Mouse (Mus musculus): ENCODE data around the gene Fmnl2. TPM values are rescaled to one million over a fixed set of nuclear protein-coding genes. Genes with fewer than 3 reads are reported as not detected.

The Fmnl2 gene
- polyA plus RNA-seq, 1 experiment: 1.3 TPM

DNA sequence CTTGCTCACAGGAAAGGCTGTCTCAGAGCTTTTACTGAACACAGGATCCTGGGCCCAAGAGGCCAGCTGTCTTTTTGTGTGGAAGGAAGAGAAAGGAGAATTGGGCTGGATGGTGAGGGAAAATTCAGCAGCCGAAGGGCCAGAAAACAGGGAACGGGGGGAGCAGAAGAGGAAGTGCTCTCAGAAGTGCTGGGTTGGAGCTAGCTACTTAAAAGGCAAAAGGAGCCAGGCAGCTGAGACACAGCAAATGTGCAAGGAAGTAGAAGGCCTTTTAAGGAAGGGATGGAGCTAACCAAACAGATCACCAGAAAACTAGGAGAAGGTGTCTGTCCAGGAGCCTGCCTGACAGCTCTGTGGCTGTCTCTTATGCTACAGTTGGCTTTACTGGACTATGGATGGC lies 103.0 kb downstream of the Fmnl2 start:
- Histone ChIP-seq H3K36me3 (ENCODE audit: control insufficient read depth, insufficient read depth, low read length) (no peaks in the 10 kb centered on the region), H3K4me1 (ENCODE audit: control insufficient read depth, insufficient read depth, low read length) (peaks cover 8% of the 10 kb centered on the region), H3K27me3 (ENCODE audit: control insufficient read depth, insufficient read depth, low read length) (no peaks in the 10 kb centered on the region), H3K27ac (ENCODE audit: control insufficient read depth, insufficient read depth, low read depth, low read length) (no peak overlapping the region), H3K4me3 (ENCODE audit: control insufficient read depth, low read depth, low read length) (no peak overlapping the region)
- TF ChIP-seq CTCF (IDR thresholded peaks at IDR 0.05; ENCODE audit: control insufficient read depth, insufficient read depth, insufficient replicate concordance, low read depth, low read length) (no peak), POLR2A (IDR thresholded peaks at IDR 0.05; ENCODE audit: control insufficient read depth, low read depth, low read length) (no peak)

GRCm38 (mm10) chr2:52963439-52963838 lies 105.8 kb downstream of the Fmnl2 start:
- Histone ChIP-seq H3K4me1 (ENCODE audit: control insufficient read depth, insufficient read depth, low read length) (peaks cover 5% of the 10 kb centered on the region; the same call in 1 of the 2 replicates), H3K27ac (ENCODE audit: control insufficient read depth, insufficient read depth, low read depth, low read length) (no peak overlapping the region), H3K27me3 (ENCODE audit: control insufficient read depth, insufficient read depth, low read length) (no peaks in the 10 kb centered on the region), H3K4me3 (ENCODE audit: control insufficient read depth, low read depth, low read length) (no peak overlapping the region), H3K36me3 (ENCODE audit: control insufficient read depth, insufficient read depth, low read length) (no peaks in the 10 kb centered on the region)
- no peak for TF ChIP-seq CTCF (IDR thresholded peaks at IDR 0.05; ENCODE audit: control insufficient read depth, insufficient read depth, insufficient replicate concordance, low read depth, low read length)
- no peak for TF ChIP-seq POLR2A (IDR thresholded peaks at IDR 0.05; ENCODE audit: control insufficient read depth, low read depth, low read length)

DNA sequence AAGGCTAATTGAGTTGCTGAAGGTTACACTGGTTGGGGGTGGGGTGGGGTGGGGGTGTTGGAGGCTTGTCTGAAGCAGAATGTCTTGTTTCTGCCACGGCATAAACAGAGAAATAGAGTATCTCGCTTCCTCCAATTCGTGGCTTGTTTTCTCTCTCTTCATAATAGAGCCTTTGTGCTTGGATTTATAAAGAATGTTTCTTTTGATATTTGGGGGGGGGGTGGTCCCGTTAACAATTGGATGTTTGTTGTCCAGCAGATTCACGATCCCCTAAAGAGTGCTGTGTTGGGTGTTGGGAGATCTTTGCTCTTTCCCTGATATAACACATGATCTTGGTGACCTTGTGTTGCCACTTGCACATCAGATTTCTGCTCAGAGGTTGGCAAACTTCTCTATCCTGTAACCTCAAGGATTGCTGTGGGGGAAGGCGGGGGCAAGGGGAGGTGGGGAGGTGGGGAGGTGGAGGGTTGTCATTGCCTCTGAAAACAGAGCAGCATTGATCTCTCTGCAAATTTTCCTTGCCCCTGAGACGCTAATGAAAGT lies 106.8 kb downstream of the Fmnl2 start:
- Histone ChIP-seq H3K4me3 (ENCODE audit: control insufficient read depth, low read depth, low read length) (no peak overlapping the region), H3K4me1 (ENCODE audit: control insufficient read depth, insufficient read depth, low read length) (no peaks in the 10 kb centered on the region), H3K27me3 (ENCODE audit: control insufficient read depth, insufficient read depth, low read length) (no peaks in the 10 kb centered on the region), H3K36me3 (ENCODE audit: control insufficient read depth, insufficient read depth, low read length) (no peaks in the 10 kb centered on the region), H3K27ac (ENCODE audit: control insufficient read depth, insufficient read depth, low read depth, low read length) (no peak overlapping the region)
- TF ChIP-seq POLR2A (IDR thresholded peaks at IDR 0.05; ENCODE audit: control insufficient read depth, low read depth, low read length): no peak
- no peak for TF ChIP-seq CTCF (IDR thresholded peaks at IDR 0.05; ENCODE audit: control insufficient read depth, insufficient read depth, insufficient replicate concordance, low read depth, low read length)

DNA sequence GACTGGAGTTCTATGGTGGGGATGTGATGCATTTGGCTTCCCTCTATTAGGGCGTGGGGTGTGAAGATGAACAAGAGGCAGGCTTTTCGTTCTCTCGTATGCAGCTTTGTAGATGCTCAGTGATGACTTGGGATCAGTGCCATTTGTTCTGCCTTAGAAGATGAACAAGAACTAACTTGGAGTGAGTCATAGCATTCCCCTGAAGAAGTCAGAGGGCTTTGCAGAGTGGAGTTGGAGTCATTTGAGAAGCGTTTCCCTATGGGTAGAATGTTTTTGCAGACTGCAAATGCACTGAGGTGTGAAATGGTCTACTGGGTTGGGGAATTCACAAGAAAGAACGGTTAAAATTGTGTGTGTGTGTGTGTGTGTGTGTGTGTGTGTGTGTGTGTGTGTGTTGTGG lies 108.6 kb downstream of the Fmnl2 start:
- no peak overlapping the region for H3K4me3 ChIP-seq (ENCODE audit: control insufficient read depth, low read depth, low read length)
- H3K27me3 ChIP-seq (ENCODE audit: control insufficient read depth, insufficient read depth, low read length): no peaks in the 10 kb centered on the region
- no peaks in the 10 kb centered on the region for H3K4me1 ChIP-seq (ENCODE audit: control insufficient read depth, insufficient read depth, low read length)
- H3K27ac ChIP-seq (ENCODE audit: control insufficient read depth, insufficient read depth, low read depth, low read length): no peak overlapping the region
- TF ChIP-seq POLR2A (IDR thresholded peaks at IDR 0.05; ENCODE audit: control insufficient read depth, low read depth, low read length) (no peak), CTCF (IDR thresholded peaks at IDR 0.05; ENCODE audit: control insufficient read depth, insufficient read depth, insufficient replicate concordance, low read depth, low read length) (no peak)
- H3K36me3 ChIP-seq (ENCODE audit: control insufficient read depth, insufficient read depth, low read length): no peaks in the 10 kb centered on the region

- Histone ChIP-seq H3K27me3 (ENCODE audit: control insufficient read depth, insufficient read depth, low read length) (no peaks in the 10 kb centered on the region), H3K4me3 (ENCODE audit: control insufficient read depth, low read depth, low read length) (no peak overlapping the region), H3K4me1 (ENCODE audit: control insufficient read depth, insufficient read depth, low read length) (no peaks in the 10 kb centered on the region), H3K36me3 (ENCODE audit: control insufficient read depth, insufficient read depth, low read length) (no peaks in the 10 kb centered on the region), H3K27ac (ENCODE audit: control insufficient read depth, insufficient read depth, low read depth, low read length) (no peak overlapping the region)
- TF ChIP-seq CTCF (IDR thresholded peaks at IDR 0.05; ENCODE audit: control insufficient read depth, insufficient read depth, insufficient replicate concordance, low read depth, low read length) (no peak), POLR2A (IDR thresholded peaks at IDR 0.05; ENCODE audit: control insufficient read depth, low read depth, low read length) (no peak)
Measured at GRCm38 (mm10) chr2:52966820-52967460, 109.3 kb downstream of the Fmnl2 start.

GRCm38 (mm10) chr2:52967461-52967823 lies 109.8 kb downstream of the Fmnl2 start:
- H3K27ac ChIP-seq (ENCODE audit: control insufficient read depth, insufficient read depth, low read depth, low read length): no peak overlapping the region
- no peak overlapping the region for H3K4me3 ChIP-seq (ENCODE audit: control insufficient read depth, low read depth, low read length)
- H3K27me3 ChIP-seq (ENCODE audit: control insufficient read depth, insufficient read depth, low read length): no peaks in the 10 kb centered on the region
- no peaks in the 10 kb centered on the region for H3K36me3 ChIP-seq (ENCODE audit: control insufficient read depth, insufficient read depth, low read length)
- TF ChIP-seq CTCF (IDR thresholded peaks at IDR 0.05; ENCODE audit: control insufficient read depth, insufficient read depth, insufficient replicate concordance, low read depth, low read length) (no peak), POLR2A (IDR thresholded peaks at IDR 0.05; ENCODE audit: control insufficient read depth, low read depth, low read length) (no peak)
- H3K4me1 ChIP-seq (ENCODE audit: control insufficient read depth, insufficient read depth, low read length): no peaks in the 10 kb centered on the region

- TF ChIP-seq CTCF (IDR thresholded peaks at IDR 0.05; ENCODE audit: control insufficient read depth, insufficient read depth, insufficient replicate concordance, low read depth, low read length) (no peak), POLR2A (IDR thresholded peaks at IDR 0.05; ENCODE audit: control insufficient read depth, low read depth, low read length) (no peak)
- H3K27me3 ChIP-seq (ENCODE audit: control insufficient read depth, insufficient read depth, low read length): no peaks in the 10 kb centered on the region
- H3K4me1 ChIP-seq (ENCODE audit: control insufficient read depth, insufficient read depth, low read length): no peaks in the 10 kb centered on the region
- H3K36me3 ChIP-seq (ENCODE audit: control insufficient read depth, insufficient read depth, low read length): no peaks in the 10 kb centered on the region
- no peak overlapping the region for H3K4me3 ChIP-seq (ENCODE audit: control insufficient read depth, low read depth, low read length)
- no peak overlapping the region for H3K27ac ChIP-seq (ENCODE audit: control insufficient read depth, insufficient read depth, low read depth, low read length)
Measured at GRCm38 (mm10) chr2:52968884-52969283, 111.2 kb downstream of the Fmnl2 start.

All from testis, adult 2 months (tissue).